Mouse (Mus musculus) Muller cell, postnatal 12 days (primary cell): Measurements from ENCODE around the gene Krtap29-1.

Experiments used
- DNase-seq: peaks from one replicate; pipeline ENCODE4 v3.0.0-alpha.2; 2015; ENCODE audit errors: inconsistent ontology term

Gene Krtap29-1

DNA sequence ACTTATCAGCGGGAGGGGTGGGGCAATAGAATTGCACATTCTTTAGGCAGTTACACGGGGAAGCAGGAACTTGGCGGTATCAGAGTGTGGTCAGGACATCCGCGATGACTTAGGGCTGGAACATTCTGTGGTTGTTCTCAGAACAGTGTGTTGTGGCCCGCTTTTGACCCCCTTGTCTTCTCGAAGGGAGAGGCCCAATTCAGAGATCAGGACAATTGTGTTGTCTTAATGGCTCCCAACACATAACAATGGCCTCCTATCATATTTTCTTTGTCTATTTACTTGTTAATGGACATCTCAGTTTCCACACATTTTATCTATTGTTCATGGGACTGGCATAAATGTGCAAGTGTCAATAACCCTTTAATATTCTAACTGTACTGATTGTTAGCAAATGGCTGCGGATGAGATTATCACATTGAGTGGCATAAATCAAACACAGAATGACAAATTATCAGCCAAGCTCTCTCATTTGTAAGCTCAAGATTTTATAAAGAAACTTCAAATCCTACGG lies 41.0 kb downstream of the Krtap29-1 start:
- DNase-seq, result no peak

- no peak for DNase-seq
Measured at GRCm38 (mm10) chr11:99935991-99936390, 42.9 kb downstream of the Krtap29-1 start, which contains the start of gene Krtap31-2. Krtap31-2 (plus strand) TSS chr11:99936291.
